Mouse (Mus musculus): Measurements from ENCODE around the gene Slc22a8. TPM values are rescaled to one million over a fixed set of nuclear protein-coding genes. Genes with fewer than 3 reads are reported as not detected.

Gene Slc22a8
- polyA plus RNA-seq, 1 experiment from 2014 or later = 0.13 TPM

GRCm38 (mm10) chr19:8592155-8592554 is 1.1 kb downstream of the Slc22a8 start:
- Histone ChIP-seq H3K4me3 (ENCODE audit: low read depth, low read length) (no peak overlapping the region), H3K27me3 (replicated peaks; ENCODE audit: control insufficient read depth, insufficient read depth, low read length) (no peaks in the 10 kb centered on the region), H3K9me3 (ENCODE audit: control insufficient read depth) (no peaks in the 10 kb centered on the region), H3K27ac (ENCODE audit: low read depth, low read length) (no peak overlapping the region), H3K4me1 (replicated peaks; ENCODE audit: control insufficient read depth, insufficient read depth, low read length) (no peaks in the 10 kb centered on the region), H3K36me3 (ENCODE audit: control insufficient read depth, insufficient read depth) (no peaks in the 10 kb centered on the region), H3K4me2 (replicated peaks; ENCODE audit: low read depth) (no peak overlapping the region), H3K9ac (ENCODE audit: low read depth, low read length) (no peak overlapping the region)
- WGBS = 59% methylated on average over 2 of the region's 2 CpGs
- no peak for TF ChIP-seq CTCF (IDR thresholded peaks at IDR 0.05; ENCODE audit: low read depth)
- no peak for ATAC-seq

GRCm38 (mm10) chr19:8592873-8593408 is 1.9 kb downstream of the Slc22a8 start:
- no peak for ATAC-seq
- H3K27ac ChIP-seq (ENCODE audit: low read depth, low read length) = no peak overlapping the region
- no peaks in the 10 kb centered on the region for H3K36me3 ChIP-seq (ENCODE audit: control insufficient read depth, insufficient read depth)
- H3K4me1 ChIP-seq (replicated peaks; ENCODE audit: control insufficient read depth, insufficient read depth, low read length) = no peaks in the 10 kb centered on the region
- no peak overlapping the region for H3K4me3 ChIP-seq (ENCODE audit: low read depth, low read length)
- H3K9me3 ChIP-seq (ENCODE audit: control insufficient read depth) = no peaks in the 10 kb centered on the region
- no peak for TF ChIP-seq CTCF (IDR thresholded peaks at IDR 0.05; ENCODE audit: low read depth)
- 58% methylated on average over 6 of the region's 6 CpGs for WGBS
- no peaks in the 10 kb centered on the region for H3K27me3 ChIP-seq (replicated peaks; ENCODE audit: control insufficient read depth, insufficient read depth, low read length)
- H3K9ac ChIP-seq (ENCODE audit: low read depth, low read length) = no peak overlapping the region
- no peak overlapping the region for H3K4me2 ChIP-seq (replicated peaks; ENCODE audit: low read depth)

GRCm38 (mm10) chr19:8593833-8594232 is 2.8 kb downstream of the Slc22a8 start:
- H3K4me2 ChIP-seq (replicated peaks; ENCODE audit: low read depth) = no peak overlapping the region
- H3K4me3 ChIP-seq (ENCODE audit: low read depth, low read length) = no peak overlapping the region
- no peaks in the 10 kb centered on the region for H3K36me3 ChIP-seq (ENCODE audit: control insufficient read depth, insufficient read depth)

GRCm38 (mm10) chr19:8594518-8594917 is 3.5 kb downstream of the Slc22a8 start:
- Histone ChIP-seq H3K36me3 (ENCODE audit: control insufficient read depth, insufficient read depth) (no peaks in the 10 kb centered on the region), H3K27me3 (replicated peaks; ENCODE audit: control insufficient read depth, insufficient read depth, low read length) (no peaks in the 10 kb centered on the region), H3K4me2 (replicated peaks; ENCODE audit: low read depth) (no peak overlapping the region), H3K4me1 (replicated peaks; ENCODE audit: control insufficient read depth, insufficient read depth, low read length) (0 out of 2 replicates have a peak, but pooled peaks cover 4% of the 10 kb centered on the region), H3K9ac (ENCODE audit: low read depth, low read length) (no peak overlapping the region), H3K9me3 (ENCODE audit: control insufficient read depth) (no peaks in the 10 kb centered on the region), H3K27ac (ENCODE audit: low read depth, low read length) (no peak overlapping the region), H3K4me3 (ENCODE audit: low read depth, low read length) (no peak overlapping the region)
- 7% methylated on average over 1 of the region's 1 CpGs for WGBS
- ATAC-seq = no peak
- no peak for TF ChIP-seq CTCF (IDR thresholded peaks at IDR 0.05; ENCODE audit: low read depth)

More at GRCm38 (mm10) chr19:8593833-8594232, 2.8 kb downstream of the Slc22a8 start:
- no peak for ATAC-seq
- Histone ChIP-seq H3K9me3 (ENCODE audit: control insufficient read depth) (no peaks in the 10 kb centered on the region), H3K27ac (ENCODE audit: low read depth, low read length) (no peak overlapping the region), H3K27me3 (replicated peaks; ENCODE audit: control insufficient read depth, insufficient read depth, low read length) (no peaks in the 10 kb centered on the region), H3K4me1 (replicated peaks; ENCODE audit: control insufficient read depth, insufficient read depth, low read length) (no peaks in the 10 kb centered on the region), H3K9ac (ENCODE audit: low read depth, low read length) (no peak overlapping the region)
- 85% methylated on average over 11 of the region's 11 CpGs for WGBS
- no peak for TF ChIP-seq CTCF (IDR thresholded peaks at IDR 0.05; ENCODE audit: low read depth)

- H3K27me3 ChIP-seq (replicated peaks; ENCODE audit: control insufficient read depth, insufficient read depth, low read length) = no peaks in the 10 kb centered on the region
- H3K9ac ChIP-seq (ENCODE audit: low read depth, low read length) = no peak overlapping the region
- 0 out of 2 replicates have a peak, but pooled peaks cover 4% of the 10 kb centered on the region for H3K4me1 ChIP-seq (replicated peaks; ENCODE audit: control insufficient read depth, insufficient read depth, low read length)
- no peaks in the 10 kb centered on the region for H3K9me3 ChIP-seq (ENCODE audit: control insufficient read depth)
- ATAC-seq = no peak
- H3K36me3 ChIP-seq (ENCODE audit: control insufficient read depth, insufficient read depth) = no peaks in the 10 kb centered on the region
- WGBS = 68% methylated on average over 4 of the region's 4 CpGs
- TF ChIP-seq CTCF (IDR thresholded peaks at IDR 0.05; ENCODE audit: low read depth) = no peak
- H3K4me3 ChIP-seq (ENCODE audit: low read depth, low read length) = no peak overlapping the region
- no peak overlapping the region for H3K4me2 ChIP-seq (replicated peaks; ENCODE audit: low read depth)
- no peak overlapping the region for H3K27ac ChIP-seq (ENCODE audit: low read depth, low read length)
Observed at GRCm38 (mm10) chr19:8597269-8597668, 6.2 kb downstream of the Slc22a8 start.

- 0 out of 2 replicates have a peak, but pooled peaks cover 4% of the 10 kb centered on the region for H3K4me1 ChIP-seq (replicated peaks; ENCODE audit: control insufficient read depth, insufficient read depth, low read length)
- no peak for TF ChIP-seq CTCF (IDR thresholded peaks at IDR 0.05; ENCODE audit: low read depth)
- no peak overlapping the region for H3K9ac ChIP-seq (ENCODE audit: low read depth, low read length)
- no peak overlapping the region for H3K4me3 ChIP-seq (ENCODE audit: low read depth, low read length)
- H3K27ac ChIP-seq (ENCODE audit: low read depth, low read length) = no peak overlapping the region
- no peaks in the 10 kb centered on the region for H3K9me3 ChIP-seq (ENCODE audit: control insufficient read depth)
- no peak for ATAC-seq
- no peak overlapping the region for H3K4me2 ChIP-seq (replicated peaks; ENCODE audit: low read depth)
- no peaks in the 10 kb centered on the region for H3K27me3 ChIP-seq (replicated peaks; ENCODE audit: control insufficient read depth, insufficient read depth, low read length)
- H3K36me3 ChIP-seq (ENCODE audit: control insufficient read depth, insufficient read depth) = no peaks in the 10 kb centered on the region
- WGBS = 62% methylated on average over 2 of the region's 2 CpGs
Observed at GRCm38 (mm10) chr19:8599229-8599628, 8.2 kb downstream of the Slc22a8 start.

- Histone ChIP-seq H3K9ac (ENCODE audit: low read depth, low read length) (no peak overlapping the region), H3K9me3 (ENCODE audit: control insufficient read depth) (no peaks in the 10 kb centered on the region), H3K4me3 (ENCODE audit: low read depth, low read length) (no peak overlapping the region), H3K27me3 (replicated peaks; ENCODE audit: control insufficient read depth, insufficient read depth, low read length) (no peaks in the 10 kb centered on the region), H3K36me3 (ENCODE audit: control insufficient read depth, insufficient read depth) (no peaks in the 10 kb centered on the region), H3K4me2 (replicated peaks; ENCODE audit: low read depth) (no peak overlapping the region), H3K4me1 (replicated peaks; ENCODE audit: control insufficient read depth, insufficient read depth, low read length) (0 out of 2 replicates have a peak, but pooled peaks cover 4% of the 10 kb centered on the region), H3K27ac (ENCODE audit: low read depth, low read length) (no peak overlapping the region)
- TF ChIP-seq CTCF (IDR thresholded peaks at IDR 0.05; ENCODE audit: low read depth) = no peak
- ATAC-seq = no peak
Observed at GRCm38 (mm10) chr19:8601922-8602321, 10.9 kb downstream of the Slc22a8 start.

Measured in intestine, postnatal 0 days (tissue).